Mouse (Mus musculus): Measurements from ENCODE around the gene Fstl4. TPM values are rescaled to one million over a fixed set of nuclear protein-coding genes. Genes with fewer than 3 reads are reported as not detected.

Gene Fstl4
- total and polyA plus RNA-seq, 3 experiments: not detected

DNA sequence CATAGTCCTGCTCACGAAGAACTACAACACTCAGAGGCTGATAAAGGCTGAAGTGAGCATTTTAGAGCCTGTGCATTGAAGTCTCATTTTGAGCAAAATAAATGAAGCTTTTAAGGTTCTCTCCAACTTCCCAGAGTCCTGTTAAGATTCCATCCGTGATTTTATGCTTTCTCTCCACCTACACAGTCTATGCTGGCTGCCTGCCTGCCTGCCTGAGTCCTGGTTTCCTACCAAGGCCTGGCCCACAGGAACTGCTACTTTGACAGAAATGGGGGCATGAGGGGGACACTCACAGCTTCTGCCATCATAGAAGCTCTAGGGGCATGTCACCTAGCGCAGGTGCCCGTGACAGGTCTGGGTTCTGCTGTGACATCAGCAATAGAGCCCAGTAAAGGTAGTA lies 125.1 kb downstream of the Fstl4 start:
- Histone ChIP-seq H3K27me3 (ENCODE audit: control insufficient read depth in 1 of 2, insufficient read depth in 2 of 2, low read length in 2 of 2) (no peaks in the 10 kb centered on the region), H3K9ac (ENCODE audit: control insufficient read depth, low read depth, low read length, poor library complexity, severe bottlenecking) (no peak overlapping the region), H3K79me2 (ENCODE audit: control insufficient read depth, insufficient read depth, low read length, poor library complexity) (no peaks in the 10 kb centered on the region), H3K4me1 (ENCODE audit: control insufficient read depth in 1 of 2, insufficient read depth in 2 of 2, low read length in 2 of 2) (no peaks in the 10 kb centered on the region), H3K4me3 (ENCODE audit: control insufficient read depth in 1 of 2, insufficient read depth in 1 of 2, low read depth in 2 of 2, low read length in 2 of 2) (no peak overlapping the region), H3K27ac (ENCODE audit: control insufficient read depth, low read depth, low read length) (no peak overlapping the region), H3K9me3 (replicated peaks; ENCODE audit: insufficient read depth, low read length) (no peaks in the 10 kb centered on the region), H3K36me3 (ENCODE audit: control insufficient read depth in 1 of 2, insufficient read depth in 2 of 2, low read length in 2 of 2) (no peaks in the 10 kb centered on the region)
- TF ChIP-seq MAX (IDR thresholded peaks at IDR 0.05; ENCODE audit: low read length) (no peak), MEF2A (IDR thresholded peaks at IDR 0.05; ENCODE audit: extremely low read depth, insufficient replicate concordance, low read depth, low read length, poor library complexity, severe bottlenecking) (no peak), SMC3 (IDR thresholded peaks at IDR 0.05; ENCODE audit: low read depth, low read length) (no peak), MAZ (IDR thresholded peaks at IDR 0.05; ENCODE audit: low read depth, low read length) (no peak), EP300 (IDR thresholded peaks at IDR 0.05; ENCODE audit: low read depth in 1 of 2, low read length in 2 of 2) (no peak), USF1 (IDR thresholded peaks at IDR 0.05; ENCODE audit: low read depth, low read length) (no peak), KAT2A (conservative IDR thresholded peaks at IDR 0.05; ENCODE audit: low read depth, low read length) (no peak), RCOR1 (IDR thresholded peaks at IDR 0.05; ENCODE audit: low read depth, low read length) (no peak), NELFE (IDR thresholded peaks at IDR 0.05; ENCODE audit: low read depth, low read length) (no peak), MYC (IDR thresholded peaks at IDR 0.05; ENCODE audit: low read depth, low read length) (no peak), GATA1 (IDR thresholded peaks at IDR 0.05; ENCODE audit: low read depth, low read length) (no peak), TBP (IDR thresholded peaks at IDR 0.05; ENCODE audit: low read depth, low read length) (no peak), POLR2AphosphoS5 (IDR thresholded peaks at IDR 0.05; ENCODE audit: borderline replicate concordance, low read depth, low read length) (no peak), UBTF (IDR thresholded peaks at IDR 0.05; ENCODE audit: borderline replicate concordance, insufficient read depth, low read depth, low read length) (no peak), ZC3H11A (IDR thresholded peaks at IDR 0.05; ENCODE audit: low read depth, low read length) (no peak), POLR2A (IDR thresholded peaks at IDR 0.05; ENCODE audit: control insufficient read depth in 1 of 2, insufficient read depth in 1 of 2, low read depth in 1 of 2, low read length in 2 of 2, poor library complexity in 1 of 2) (no peak), ETS1 (IDR thresholded peaks at IDR 0.05; ENCODE audit: low read depth, low read length) (no peak)
- no peak for DNase-seq (ENCODE audit: low read depth, low spot score)

DNA sequence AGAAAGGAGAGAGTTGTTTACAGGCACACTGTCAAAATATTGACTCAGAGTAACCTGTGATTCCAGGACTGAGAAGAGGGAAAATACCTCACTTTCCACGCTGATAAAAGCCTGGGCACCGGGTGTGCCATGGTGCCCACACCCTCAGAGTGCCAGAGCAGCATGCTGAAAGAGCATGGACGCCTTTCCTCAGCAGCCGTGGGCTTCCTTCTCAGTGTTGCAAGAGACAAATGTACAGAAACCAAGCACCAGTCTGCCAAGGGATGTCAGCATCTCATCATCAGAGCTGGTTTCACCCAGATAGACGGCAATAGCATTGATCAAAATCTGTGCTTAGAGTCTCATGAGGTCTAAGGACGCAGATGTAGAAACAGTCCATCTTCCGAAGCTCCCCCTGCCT lies 125.7 kb downstream of the Fstl4 start:
- TF ChIP-seq ZNF384 (IDR thresholded peaks at IDR 0.05; ENCODE audit: low read depth, low read length) (no peak), MAZ (IDR thresholded peaks at IDR 0.05; ENCODE audit: low read depth, low read length) (no peak), ZC3H11A (IDR thresholded peaks at IDR 0.05; ENCODE audit: low read depth, low read length) (no peak)
- Histone ChIP-seq H3K4me3 (ENCODE audit: control insufficient read depth in 1 of 2, insufficient read depth in 1 of 2, low read depth in 2 of 2, low read length in 2 of 2) (no peak overlapping the region), H3K9ac (ENCODE audit: control insufficient read depth, low read depth, low read length, poor library complexity, severe bottlenecking) (no peak overlapping the region), H3K27me3 (ENCODE audit: control insufficient read depth in 1 of 2, insufficient read depth in 2 of 2, low read length in 2 of 2) (no peaks in the 10 kb centered on the region), H3K4me1 (ENCODE audit: control insufficient read depth in 1 of 2, insufficient read depth in 2 of 2, low read length in 2 of 2) (no peaks in the 10 kb centered on the region), H3K27ac (ENCODE audit: control insufficient read depth, low read depth, low read length) (no peak overlapping the region), H3K79me2 (ENCODE audit: control insufficient read depth, insufficient read depth, low read length, poor library complexity) (no peaks in the 10 kb centered on the region), H3K9me3 (replicated peaks; ENCODE audit: insufficient read depth, low read length) (no peaks in the 10 kb centered on the region), H3K36me3 (ENCODE audit: control insufficient read depth in 1 of 2, insufficient read depth in 2 of 2, low read length in 2 of 2) (no peaks in the 10 kb centered on the region)
- no peak for DNase-seq (ENCODE audit: low read depth, low spot score)

Data from MEL (cell line).